Mouse (Mus musculus) forebrain, embryonic 16.5 days (tissue): Measurements from ENCODE around the gene Gm20708. TPM values are rescaled to one million over a fixed set of nuclear protein-coding genes. Genes with fewer than 3 reads are reported as not detected.
A peak's percentile ranks its signal among the peaks of the same experiment; 100 is the strongest.

Experiments
- ATAC-seq: fragments of 200-750 bp; cut with Nextera tagmentation; 2 replicates; pipeline ENCODE4 v1.8.0; 2017; ENCODE audit warnings: mild to moderate bottlenecking, moderate library complexity
- H3K27ac ChIP-seq: fragments of 300-500 bp; sonication (generic); 2 replicates; pipeline ENCODE4 v1.5.1; 2014; ENCODE audit warnings: low read length, control low read depth
- H3K27me3 ChIP-seq: fragments of 300-500 bp; sonication (generic); replicated peaks from 2 replicates; pipeline ENCODE4 v1.6.1; 2014; ENCODE audit warnings: low read length; ENCODE audit not compliant: control insufficient read depth, insufficient read depth
- H3K36me3 ChIP-seq: fragments of 300-500 bp; sonication (generic); 2 replicates; pipeline ENCODE4 v1.6.1; 2014; ENCODE audit not compliant: control insufficient read depth, insufficient read depth
- H3K4me1 ChIP-seq: fragments of 300-500 bp; sonication (generic); replicated peaks from 2 replicates; pipeline ENCODE4 v1.6.1; 2014; ENCODE audit warnings: low read length; ENCODE audit not compliant: control insufficient read depth, insufficient read depth
- H3K4me2 ChIP-seq: fragments of 300-500 bp; sonication (generic); 2 replicates; pipeline ENCODE4 v1.6.1; 2014; ENCODE audit warnings: mild to moderate bottlenecking, low read length, control low read depth
- H3K4me3 ChIP-seq: fragments of 300-500 bp; sonication (generic); replicated peaks from 2 replicates; pipeline ENCODE4 v1.5.1; 2014; ENCODE audit warnings: mild to moderate bottlenecking, low read length, control low read depth
- H3K9ac ChIP-seq: fragments of 300-500 bp; sonication (generic); replicated peaks from 2 replicates; pipeline ENCODE4 v1.6.1; 2014; ENCODE audit warnings: low read depth, low read length, control low read depth
- H3K9me3 ChIP-seq: fragments of 300-500 bp; sonication (generic); 2 replicates; pipeline ENCODE4 v1.6.1; 2016; ENCODE audit warnings: low read length; ENCODE audit not compliant: control insufficient read depth
- WGBS: fragments of 180-500 bp; shearing (Covaris S2); extraction: QIAGEN DNeasy Blood & Tissue Kit; methylation state at CpG from one replicate; pipeline ENCODE4 v1.1.7; 2014; 5-methylcytosine and 5-hydroxymethylcytosine counted together
- polyA plus RNA-seq: library from polyadenylated mRNA; unstranded; fragments of >200 nt; fragmentation: Nextera tagmentation; extraction: Ambion mirVana; gene quantifications from 2 replicates; pipeline ENCODE4 v1.2.1, GENCODE M21; 2015

The Gm20708 gene
- polyA plus RNA-seq, 1 experiment from 2014 or later = 0.90 TPM

DNA sequence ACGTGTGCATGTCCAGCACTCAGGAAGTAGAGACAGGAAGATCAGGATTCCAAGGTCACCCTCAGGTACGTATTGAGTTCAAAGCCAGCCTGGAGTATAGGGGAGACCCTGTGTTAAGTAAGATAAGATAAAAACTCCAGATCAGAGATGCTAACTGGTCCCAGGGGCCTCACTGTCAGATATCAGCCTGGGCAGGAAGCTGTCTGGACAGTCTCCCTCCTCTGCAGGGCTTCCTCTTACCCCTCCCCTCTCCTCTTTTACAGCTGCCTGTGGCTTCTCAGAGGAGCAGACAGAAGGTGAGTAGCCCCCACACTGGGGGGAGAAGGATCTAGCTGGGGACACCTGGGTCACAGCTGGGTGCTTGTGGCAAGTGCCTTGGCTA, 11.3 kb upstream of the Gm20708 start:
- ATAC-seq = no peak
- no peaks in the 10 kb centered on the region for H3K9me3 ChIP-seq
- no peaks in the 10 kb centered on the region for H3K27me3 ChIP-seq
- H3K9ac ChIP-seq = no peak overlapping the region
- WGBS = 65% methylated on average over 2 of the region's 2 CpGs
- no peaks in the 10 kb centered on the region for H3K4me1 ChIP-seq
- H3K27ac ChIP-seq = no peak overlapping the region
- H3K36me3 ChIP-seq = no peaks in the 10 kb centered on the region
- no peak overlapping the region for H3K4me3 ChIP-seq
- H3K4me2 ChIP-seq = no peak overlapping the region

DNA sequence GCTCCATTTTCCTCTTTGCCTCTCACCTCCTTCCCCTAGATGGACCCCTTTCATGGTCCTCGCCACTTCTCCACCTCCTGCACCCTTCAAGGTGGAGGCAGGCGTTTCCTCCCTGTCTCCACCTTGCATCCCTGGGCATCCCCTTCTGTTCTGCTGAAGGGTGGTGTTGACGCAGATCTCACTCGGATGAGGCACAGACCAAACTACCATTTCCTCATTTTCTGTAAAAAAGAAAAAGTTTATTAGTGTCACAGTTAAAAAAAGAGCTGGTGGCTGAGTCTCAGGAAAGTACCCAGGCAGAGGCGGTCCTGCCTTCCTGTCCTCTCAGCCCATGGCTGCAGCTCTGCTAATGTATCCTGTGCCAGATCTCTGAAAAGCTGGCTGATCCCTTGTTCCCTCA, 10.3 kb upstream of the Gm20708 start:
- 60% methylated on average over 5 of the region's 5 CpGs for WGBS
- Histone ChIP-seq H3K4me3 (no peak overlapping the region), H3K9me3 (no peaks in the 10 kb centered on the region), H3K4me1 (no peaks in the 10 kb centered on the region), H3K9ac (no peak overlapping the region), H3K36me3 (no peaks in the 10 kb centered on the region), H3K27me3 (no peaks in the 10 kb centered on the region), H3K27ac (no peak overlapping the region), H3K4me2 (no peak overlapping the region)
- ATAC-seq = no peak

DNA sequence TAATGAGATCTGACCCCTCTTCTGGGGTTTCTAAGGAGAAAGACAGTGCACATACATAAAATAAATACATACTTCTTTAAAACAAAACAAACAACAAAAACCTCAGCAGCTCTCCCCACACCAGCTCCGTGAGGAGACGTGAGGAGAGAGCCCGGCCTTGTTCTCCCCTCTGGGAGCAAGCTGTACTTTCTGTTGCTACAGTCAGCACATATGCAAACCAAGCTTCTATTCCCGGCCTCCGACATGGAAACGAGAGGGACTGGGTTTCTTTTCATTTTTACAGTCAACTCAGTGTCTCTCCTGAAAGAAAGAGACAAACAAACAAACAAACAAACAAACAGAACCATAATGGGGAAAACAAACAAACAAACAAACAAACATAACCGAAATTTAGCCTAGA, 9.4 kb upstream of the Gm20708 start:
- no peak overlapping the region for H3K27ac ChIP-seq
- no peak overlapping the region for H3K4me2 ChIP-seq
- H3K9me3 ChIP-seq = no peaks in the 10 kb centered on the region
- H3K4me3 ChIP-seq = no peak overlapping the region
- no peak for ATAC-seq
- H3K27me3 ChIP-seq = no peaks in the 10 kb centered on the region
- H3K36me3 ChIP-seq = no peaks in the 10 kb centered on the region
- no peak overlapping the region for H3K9ac ChIP-seq
- WGBS = 88% methylated on average over 7 of the region's 7 CpGs
- H3K4me1 ChIP-seq = no peaks in the 10 kb centered on the region

DNA sequence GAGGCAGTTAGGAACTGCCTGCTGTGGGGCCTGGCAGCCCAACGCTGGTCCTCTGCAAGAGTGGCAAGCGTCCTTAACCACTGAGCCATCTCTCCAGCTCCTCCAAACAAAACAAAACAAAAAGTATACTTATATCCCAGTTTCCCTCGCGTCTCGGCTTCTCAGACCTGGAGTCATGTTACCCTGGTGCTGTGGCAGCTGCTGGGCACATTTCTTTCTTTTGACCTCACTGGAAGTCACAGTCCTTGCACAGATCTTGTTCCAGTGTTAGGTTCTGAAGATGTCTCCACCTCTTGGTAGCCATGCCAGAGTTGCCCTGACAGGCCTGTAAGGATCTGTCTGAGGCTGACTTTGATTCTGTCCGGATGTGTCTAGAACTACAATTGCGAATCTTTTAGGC, 7.8 kb upstream of the Gm20708 start:
- Histone ChIP-seq H3K9ac (no peak overlapping the region), H3K27ac (no peak overlapping the region), H3K4me1 (no peaks in the 10 kb centered on the region), H3K4me2 (no peak overlapping the region), H3K9me3 (no peaks in the 10 kb centered on the region), H3K4me3 (no peak overlapping the region), H3K36me3 (no peaks in the 10 kb centered on the region), H3K27me3 (no peaks in the 10 kb centered on the region)
- no peak for ATAC-seq
- WGBS = 82% methylated on average over 7 of the region's 7 CpGs

DNA sequence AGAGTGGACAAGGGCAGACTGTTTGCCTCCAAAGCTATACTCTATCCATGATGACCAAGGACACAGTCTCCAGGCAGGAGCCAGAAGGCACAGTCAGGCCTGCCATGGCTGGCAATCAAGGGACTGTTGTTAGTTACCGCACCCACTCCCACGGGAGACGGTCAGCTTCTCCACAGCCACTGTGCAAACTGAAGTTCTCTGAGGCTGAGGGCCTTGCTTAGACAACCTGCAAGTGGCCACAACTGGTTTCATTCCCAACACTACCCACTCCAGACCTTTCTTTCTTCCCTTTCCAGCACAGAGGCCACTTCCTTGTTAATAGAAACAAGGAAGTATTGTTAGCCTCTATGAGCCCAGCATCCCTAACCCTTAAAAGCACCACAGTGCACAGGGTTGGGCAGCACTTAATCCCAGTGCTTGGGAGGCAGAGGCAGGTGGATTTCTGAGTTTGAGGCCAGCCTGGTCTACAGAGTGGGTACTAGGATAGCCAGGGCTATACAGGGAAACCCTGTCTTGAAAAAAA, 6.2 kb upstream of the Gm20708 start:
- no peak overlapping the region for H3K9ac ChIP-seq
- H3K4me2 ChIP-seq = no peak overlapping the region
- 91% methylated on average over 3 of the region's 3 CpGs for WGBS
- H3K4me1 ChIP-seq = no peaks in the 10 kb centered on the region
- no peak overlapping the region for H3K27ac ChIP-seq
- no peak for ATAC-seq
- H3K4me3 ChIP-seq = no peak overlapping the region
- H3K36me3 ChIP-seq = no peaks in the 10 kb centered on the region
- H3K9me3 ChIP-seq = no peaks in the 10 kb centered on the region
- no peaks in the 10 kb centered on the region for H3K27me3 ChIP-seq

DNA sequence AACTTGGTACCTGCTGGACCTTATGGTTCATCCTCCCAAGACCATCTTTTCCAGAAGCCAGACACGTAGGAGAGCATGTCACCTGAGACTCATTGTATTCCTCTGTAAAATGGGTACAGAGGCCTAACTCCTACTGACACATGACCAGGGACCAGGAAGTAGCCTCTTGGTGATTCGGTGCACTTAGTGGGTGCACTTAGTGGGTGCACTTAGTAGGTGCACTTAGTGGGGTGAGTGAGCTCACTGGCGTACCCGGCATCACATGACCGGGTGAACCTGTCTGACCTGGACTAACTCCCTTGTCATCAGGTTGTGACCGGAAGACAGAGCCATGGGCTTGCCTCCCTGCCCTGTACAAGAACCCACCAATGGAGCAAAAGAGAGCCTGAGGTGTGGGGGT, 2.7 kb upstream of the Gm20708 start:
- H3K27ac ChIP-seq = no peak overlapping the region
- ATAC-seq = no peak
- peaks cover 18% of the 10 kb centered on the region for H3K4me1 ChIP-seq
- no peaks in the 10 kb centered on the region for H3K9me3 ChIP-seq
- H3K4me2 ChIP-seq = no peak overlapping the region
- WGBS = 93% methylated on average over 6 of the region's 6 CpGs
- no peaks in the 10 kb centered on the region for H3K36me3 ChIP-seq
- H3K27me3 ChIP-seq = 0 out of 2 replicates have a peak, but pooled peaks cover 6% of the 10 kb centered on the region
- no peak overlapping the region for H3K9ac ChIP-seq
- H3K4me3 ChIP-seq = no peak overlapping the region

DNA sequence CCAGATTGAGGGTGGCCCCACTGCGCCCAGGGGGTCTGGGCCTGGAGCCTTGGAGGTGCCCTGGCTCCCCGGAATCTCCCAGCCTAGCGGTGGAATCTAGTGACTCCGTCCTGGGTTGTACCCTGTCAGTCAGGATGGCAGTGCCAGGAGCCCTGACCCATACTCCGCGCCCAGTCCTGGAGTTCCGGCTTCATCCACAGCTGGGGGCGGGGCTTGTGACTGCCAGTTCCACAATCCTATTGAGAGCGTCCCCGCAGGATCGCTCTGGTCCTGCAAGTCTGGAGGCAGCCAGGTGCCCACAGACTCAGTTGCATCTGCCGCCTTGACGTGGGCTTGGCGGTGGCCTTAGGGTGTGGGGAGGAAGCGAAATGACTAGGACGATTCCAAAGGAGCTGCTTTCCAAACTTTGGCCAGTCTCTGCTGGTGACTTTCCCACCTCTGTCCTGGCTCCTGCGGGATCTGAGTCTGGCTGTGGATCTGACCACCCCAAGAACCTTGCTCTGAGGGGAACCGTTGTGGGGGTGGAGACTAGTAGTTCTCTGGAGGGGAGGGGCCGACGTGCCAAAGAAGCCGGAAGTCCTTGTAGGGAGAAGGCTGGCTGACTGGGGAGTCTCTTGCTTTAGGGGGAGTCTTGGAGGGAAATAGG, 1.1 kb downstream of the Gm20708 start:
- H3K4me3 ChIP-seq = peak overlapping the region; percentile 59
- no peak overlapping the region for H3K27ac ChIP-seq
- peak overlapping the region; percentile 93 for H3K4me2 ChIP-seq
- under 1% methylated on average over 21 of the region's 21 CpGs for WGBS
- no peaks in the 10 kb centered on the region for H3K9me3 ChIP-seq
- H3K36me3 ChIP-seq = no peaks in the 10 kb centered on the region
- H3K9ac ChIP-seq = peak overlapping the region; percentile 55
- 0 out of 2 replicates have a peak, but pooled peaks cover 6% of the 10 kb centered on the region for H3K27me3 ChIP-seq
- peak; percentile 84 for ATAC-seq
- H3K4me1 ChIP-seq = peaks cover 18% of the 10 kb centered on the region

DNA sequence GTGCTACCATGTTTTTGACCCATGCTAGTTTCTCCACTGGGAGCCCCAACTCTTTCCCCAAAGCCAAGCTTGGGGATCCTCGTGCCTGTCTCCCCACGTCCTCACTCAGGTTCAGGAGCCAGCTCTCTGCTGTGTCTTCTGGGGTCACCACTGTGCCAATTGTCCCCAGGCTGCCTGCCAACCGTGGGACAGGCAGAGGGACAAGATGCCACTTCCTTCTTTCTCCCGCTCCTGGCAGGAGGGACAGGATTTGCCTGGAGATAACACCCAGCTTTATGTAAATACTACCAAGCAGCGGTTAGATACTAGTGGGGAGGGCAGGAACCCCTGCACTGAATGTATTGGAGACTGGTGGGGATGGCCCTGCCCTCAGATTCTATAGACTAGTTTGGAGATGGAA, 4.4 kb downstream of the Gm20708 start:
- H3K9me3 ChIP-seq = no peaks in the 10 kb centered on the region
- peaks cover 18% of the 10 kb centered on the region for H3K4me1 ChIP-seq
- 0 out of 2 replicates have a peak, but pooled peaks cover 6% of the 10 kb centered on the region for H3K27me3 ChIP-seq
- H3K4me2 ChIP-seq = no peak overlapping the region
- H3K4me3 ChIP-seq = no peak overlapping the region
- ATAC-seq = no peak
- WGBS = 69% methylated on average over 5 of the region's 5 CpGs
- H3K9ac ChIP-seq = no peak overlapping the region
- no peak overlapping the region for H3K27ac ChIP-seq
- no peaks in the 10 kb centered on the region for H3K36me3 ChIP-seq

DNA sequence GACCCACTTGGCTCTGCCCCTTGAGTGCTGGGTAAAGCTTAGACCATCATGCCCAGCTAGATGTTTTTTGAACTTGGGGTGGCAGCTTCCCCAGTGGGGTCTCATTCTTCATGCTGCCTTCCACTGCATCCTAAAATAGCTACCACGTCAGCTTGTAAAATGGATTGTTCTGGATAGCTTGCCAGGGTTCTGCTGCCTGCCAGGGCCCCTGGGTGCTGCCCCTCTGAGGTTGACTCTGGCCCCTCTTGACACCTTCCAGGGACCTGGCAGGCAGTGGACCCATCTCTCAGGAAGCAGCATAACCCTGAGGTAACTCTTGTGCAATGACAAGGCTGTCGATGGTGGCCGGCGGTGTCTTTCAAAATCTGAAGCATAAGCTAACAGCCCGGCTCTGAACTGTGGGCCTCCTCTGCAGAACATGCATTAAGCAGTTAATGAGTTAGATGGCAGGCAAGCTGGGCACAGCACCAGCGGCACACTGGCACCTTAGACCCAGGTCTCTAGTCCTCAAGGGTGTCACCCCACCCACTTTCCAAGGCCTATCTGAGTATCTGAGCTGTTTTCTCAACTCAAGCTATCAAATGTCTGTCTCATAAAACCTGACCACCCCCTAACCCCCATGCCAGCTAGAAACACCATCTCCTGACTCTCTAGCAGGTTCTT, 5.4 kb downstream of the Gm20708 start:
- H3K9me3 ChIP-seq = no peaks in the 10 kb centered on the region
- H3K4me2 ChIP-seq = no peak overlapping the region
- ATAC-seq = no peak
- no peak overlapping the region for H3K27ac ChIP-seq
- 93% methylated on average over 6 of the region's 6 CpGs for WGBS
- H3K9ac ChIP-seq = no peak overlapping the region
- no peak overlapping the region for H3K4me3 ChIP-seq
- peaks cover 11% of the 10 kb centered on the region for H3K4me1 ChIP-seq
- no peaks in the 10 kb centered on the region for H3K36me3 ChIP-seq
- H3K27me3 ChIP-seq = 0 out of 2 replicates have a peak, but pooled peaks cover 2% of the 10 kb centered on the region
